Mouse (Mus musculus) limb, embryonic 10.5 days (tissue): ENCODE measurements at regions not wholly inside any gene's neighbourhood (a gene's known extent, or its start where the extent isn't known, plus 50 kb on each side); places are given as distances from the start of the nearest gene placed in this dataset.

Experiments
- DNase-seq: peaks from one replicate; pipeline ENCODE4 v3.0.0-alpha.2; 2017; ENCODE audit warnings: low spot score
- H3K27ac ChIP-seq: fragments of 300-500 bp; sonication (generic); 2 replicates; pipeline ENCODE4 v1.5.1; 2016; ENCODE audit warnings: mild to moderate bottlenecking
- H3K27me3 ChIP-seq: fragments of 300-500 bp; sonication (generic); 2 replicates; pipeline ENCODE4 v1.6.1; 2016; ENCODE audit warnings: low read depth, mild to moderate bottlenecking; ENCODE audit not compliant: poor library complexity, severe bottlenecking
- H3K36me3 ChIP-seq: fragments of 300-500 bp; sonication (generic); 2 replicates; pipeline ENCODE4 v1.6.1; 2016; ENCODE audit warnings: mild to moderate bottlenecking, moderate library complexity
- H3K4me1 ChIP-seq: fragments of 300-500 bp; sonication (generic); 2 replicates; pipeline ENCODE4 v1.6.1; 2016
- H3K4me3 ChIP-seq: fragments of 300-500 bp; sonication (generic); 2 replicates; pipeline ENCODE4 v1.5.1; 2016; ENCODE audit warnings: mild to moderate bottlenecking, moderate library complexity
- H3K9me3 ChIP-seq: fragments of 300-500 bp; sonication (generic); replicated peaks from 2 replicates; pipeline ENCODE4 v1.6.1; 2016; ENCODE audit warnings: mild to moderate bottlenecking
- WGBS: fragments of 180-500 bp; shearing (Covaris S2); methylation state at CpG from one replicate; pipeline ENCODE4 v1.1.7; 2016; 5-methylcytosine and 5-hydroxymethylcytosine counted together

DNA sequence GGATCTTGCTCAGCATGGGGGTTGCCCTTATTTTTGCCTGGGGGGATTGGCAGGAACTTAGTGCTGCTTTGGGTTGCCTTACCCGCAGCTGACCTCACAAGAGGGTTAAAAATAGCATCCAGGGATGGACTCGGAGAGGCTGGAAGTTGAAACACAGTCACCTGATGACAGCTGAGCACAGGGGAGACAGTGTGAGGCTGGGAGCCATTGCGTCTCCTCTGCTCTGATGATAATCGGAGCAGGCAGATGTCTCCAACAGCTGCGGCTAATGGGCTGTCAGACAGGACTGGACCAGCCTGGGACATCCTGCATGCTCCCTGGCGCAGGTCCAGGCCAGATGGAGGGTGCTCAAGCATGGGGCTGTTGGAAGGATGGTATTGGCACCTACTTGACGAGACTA is 165.1 kb downstream of the 9530068E07Rik start:
- H3K4me1 ChIP-seq: peaks cover 17% of the 10 kb centered on the region
- no peak for DNase-seq
- no peak overlapping the region for H3K4me3 ChIP-seq
- H3K27ac ChIP-seq: no peak overlapping the region
- H3K27me3 ChIP-seq: no peaks in the 10 kb centered on the region
- no peaks in the 10 kb centered on the region for H3K36me3 ChIP-seq
- H3K9me3 ChIP-seq: no peaks in the 10 kb centered on the region
- WGBS: 64% methylated on average over 7 of the region's 7 CpGs

DNA sequence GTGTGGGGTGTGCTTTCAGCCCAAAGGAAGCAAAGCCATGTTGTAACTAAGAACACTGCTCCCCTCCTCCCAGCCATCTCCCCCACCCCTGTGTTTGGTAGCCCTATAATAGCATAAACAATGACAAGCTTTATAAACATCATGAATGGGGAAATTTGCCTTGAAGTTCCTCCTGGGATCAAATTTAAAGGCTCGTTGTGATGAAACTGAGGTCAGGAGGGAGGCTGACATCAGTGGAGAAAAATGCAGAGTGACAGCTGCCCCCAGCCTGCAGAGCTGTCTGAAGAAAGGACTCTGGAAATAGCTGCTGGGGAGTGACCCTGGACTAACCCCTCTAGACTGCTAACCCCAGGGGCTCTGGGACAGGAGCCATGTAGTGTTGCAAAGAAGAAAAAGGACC is 169.2 kb downstream of the 9530068E07Rik start:
- no peak for DNase-seq
- Histone ChIP-seq H3K4me1 (peaks cover 47% of the 10 kb centered on the region), H3K27ac (no peak overlapping the region), H3K4me3 (no peak overlapping the region), H3K36me3 (no peaks in the 10 kb centered on the region), H3K27me3 (no peaks in the 10 kb centered on the region), H3K9me3 (no peaks in the 10 kb centered on the region)
- 2% methylated on average over 1 of the region's 1 CpGs for WGBS

DNA sequence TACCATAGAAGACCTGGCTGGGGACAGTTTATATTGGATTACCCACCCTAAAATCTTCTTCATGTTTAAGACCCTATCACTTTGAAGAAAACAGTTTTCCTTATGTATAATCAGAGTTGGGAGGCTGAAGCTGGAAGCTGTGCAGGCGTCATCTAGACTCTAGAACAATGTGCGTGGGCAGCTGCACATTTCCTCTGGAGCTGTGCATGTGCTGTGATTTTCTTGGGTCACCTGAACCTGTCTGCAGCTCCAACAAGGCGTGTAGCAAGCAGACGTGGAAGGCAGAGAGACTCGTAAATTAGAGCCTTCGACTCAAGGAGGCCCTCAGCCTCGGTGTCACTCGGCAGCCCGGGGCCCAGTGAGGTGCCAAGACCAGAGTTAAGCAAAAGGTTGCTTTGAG is 169.8 kb downstream of the 9530068E07Rik start:
- 53% methylated on average over 9 of the region's 9 CpGs for WGBS
- Histone ChIP-seq H3K4me3 (no peak overlapping the region), H3K4me1 (peaks cover 52% of the 10 kb centered on the region), H3K9me3 (no peaks in the 10 kb centered on the region), H3K36me3 (no peaks in the 10 kb centered on the region), H3K27ac (no peak overlapping the region), H3K27me3 (no peaks in the 10 kb centered on the region)
- DNase-seq: no peak

DNA sequence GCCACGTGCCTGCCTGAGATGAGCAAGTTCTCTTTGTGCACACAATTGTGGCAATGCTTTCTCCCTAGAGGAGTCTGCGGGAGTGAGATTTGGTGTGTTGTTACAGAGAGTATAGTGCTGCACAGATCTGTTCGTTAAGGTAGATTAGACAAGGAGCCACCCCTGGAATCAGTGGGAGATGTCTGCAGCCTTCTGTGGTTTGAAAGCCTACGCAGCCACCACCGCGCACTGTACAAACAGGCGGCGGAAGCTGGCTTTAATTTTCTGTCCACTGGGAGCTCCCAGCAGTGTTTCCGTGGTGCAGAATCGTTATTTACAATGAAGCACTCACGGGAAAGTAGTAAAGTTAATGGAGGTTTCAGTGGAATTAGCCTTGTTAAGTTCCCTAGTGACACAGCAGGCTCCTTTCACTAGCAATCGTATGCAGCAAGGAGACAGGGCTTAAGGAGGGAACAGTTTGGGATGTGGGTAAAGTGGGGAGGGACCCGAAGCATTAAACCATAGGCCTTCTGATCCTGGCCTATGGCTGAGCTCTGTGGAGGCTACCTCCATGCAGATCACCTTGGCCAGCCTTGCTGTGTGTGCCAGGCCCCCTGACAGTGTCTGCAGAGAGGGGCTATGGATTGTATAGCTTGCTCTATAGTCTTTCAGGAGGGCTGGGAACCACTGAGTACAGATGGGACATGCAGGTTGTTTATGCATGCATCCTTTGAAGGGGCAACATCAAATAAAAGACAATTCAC is 171.9 kb downstream of the 9530068E07Rik start:
- Histone ChIP-seq H3K4me1 (peaks cover 58% of the 10 kb centered on the region), H3K36me3 (no peaks in the 10 kb centered on the region), H3K9me3 (no peaks in the 10 kb centered on the region), H3K27ac (peak overlapping the region; percentile 32; the same call in 1 of the 2 replicates), H3K27me3 (no peaks in the 10 kb centered on the region), H3K4me3 (no peak overlapping the region)
- WGBS: 63% methylated on average over 13 of the region's 13 CpGs
- DNase-seq: peak; percentile 37

DNA sequence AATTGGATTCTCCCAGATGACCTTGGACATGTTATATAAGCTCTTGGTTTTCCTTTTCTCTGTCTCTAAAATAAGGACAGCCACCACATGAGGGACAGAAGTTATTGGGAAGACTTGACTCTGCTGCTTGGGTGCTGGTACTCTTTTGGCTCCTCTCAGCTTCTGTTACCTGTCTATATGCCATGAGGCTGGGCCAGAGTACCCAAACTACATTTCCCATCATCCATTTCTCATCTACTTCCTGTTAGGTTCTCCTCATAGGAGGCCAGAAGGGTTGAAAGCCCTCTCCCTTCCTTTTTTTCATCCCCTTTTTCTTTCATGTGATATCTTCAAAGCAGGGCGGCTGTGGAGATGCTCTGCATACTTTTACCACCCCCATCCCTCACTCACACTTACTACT is 172.6 kb downstream of the 9530068E07Rik start:
- no peak overlapping the region for H3K4me3 ChIP-seq

DNA sequence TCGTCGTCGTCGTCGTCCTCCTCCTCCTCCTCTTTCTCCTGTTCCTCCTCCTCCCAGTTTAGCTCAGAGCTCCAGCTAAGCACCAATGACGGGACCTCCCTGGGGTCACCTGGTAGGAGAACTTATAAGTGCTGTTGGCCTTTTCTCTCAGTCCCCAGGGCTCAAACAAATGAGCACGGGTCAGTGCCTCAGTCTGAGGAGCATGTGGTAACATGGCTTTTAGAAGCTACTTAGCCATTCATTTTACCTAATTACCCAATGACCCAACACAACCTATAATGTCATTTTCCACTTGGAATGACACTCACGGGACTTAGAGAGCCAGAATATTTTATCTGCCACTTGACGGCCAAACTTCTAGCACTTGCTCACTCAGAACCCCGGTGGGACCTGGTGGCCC is 173.5 kb downstream of the 9530068E07Rik start:
- 87% methylated on average over 10 of the region's 10 CpGs for WGBS
- Histone ChIP-seq H3K4me1 (peaks cover 58% of the 10 kb centered on the region), H3K36me3 (no peaks in the 10 kb centered on the region), H3K4me3 (no peak overlapping the region), H3K27me3 (no peaks in the 10 kb centered on the region), H3K27ac (no peak overlapping the region), H3K9me3 (no peaks in the 10 kb centered on the region)
- no peak for DNase-seq

More for the DNA sequence above, 172.6 kb downstream of the 9530068E07Rik start:
- Histone ChIP-seq H3K27me3 (no peaks in the 10 kb centered on the region), H3K27ac (peak overlapping the region; percentile 4; the same call in 1 of the 2 replicates), H3K36me3 (no peaks in the 10 kb centered on the region), H3K4me1 (peaks cover 58% of the 10 kb centered on the region), H3K9me3 (no peaks in the 10 kb centered on the region)
- DNase-seq: no peak
- WGBS: 50% methylated on average over 1 of the region's 1 CpGs

DNA sequence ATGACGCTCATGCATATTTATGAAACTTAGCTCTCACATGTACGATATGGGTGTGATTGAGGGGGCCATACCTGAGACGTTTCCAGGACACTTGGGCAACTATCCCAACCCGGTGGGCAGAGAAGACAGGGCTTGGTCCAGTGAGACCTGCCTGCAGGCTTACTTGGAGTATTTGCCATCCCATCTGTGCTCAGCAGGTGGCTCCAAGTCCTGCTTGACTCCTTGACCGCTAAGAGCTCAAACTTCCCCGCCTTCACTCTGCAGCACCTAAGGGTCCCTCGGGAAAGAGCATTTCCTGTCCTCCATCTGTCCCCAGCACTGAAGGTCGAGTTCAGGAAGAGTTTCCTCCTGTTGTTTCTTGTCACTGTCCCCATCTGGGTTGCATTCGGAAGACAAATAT is 182.2 kb downstream of the 9530068E07Rik start:
- H3K27me3 ChIP-seq: 0 out of 2 replicates have a peak, but pooled peaks cover 4% of the 10 kb centered on the region
- no peaks in the 10 kb centered on the region for H3K36me3 ChIP-seq
- no peak overlapping the region for H3K27ac ChIP-seq
- WGBS: 52% methylated on average over 9 of the region's 9 CpGs
- no peak for DNase-seq
- H3K9me3 ChIP-seq: no peaks in the 10 kb centered on the region
- H3K4me1 ChIP-seq: peaks cover 9% of the 10 kb centered on the region; the same call in 1 of the 2 replicates
- no peak overlapping the region for H3K4me3 ChIP-seq

DNA sequence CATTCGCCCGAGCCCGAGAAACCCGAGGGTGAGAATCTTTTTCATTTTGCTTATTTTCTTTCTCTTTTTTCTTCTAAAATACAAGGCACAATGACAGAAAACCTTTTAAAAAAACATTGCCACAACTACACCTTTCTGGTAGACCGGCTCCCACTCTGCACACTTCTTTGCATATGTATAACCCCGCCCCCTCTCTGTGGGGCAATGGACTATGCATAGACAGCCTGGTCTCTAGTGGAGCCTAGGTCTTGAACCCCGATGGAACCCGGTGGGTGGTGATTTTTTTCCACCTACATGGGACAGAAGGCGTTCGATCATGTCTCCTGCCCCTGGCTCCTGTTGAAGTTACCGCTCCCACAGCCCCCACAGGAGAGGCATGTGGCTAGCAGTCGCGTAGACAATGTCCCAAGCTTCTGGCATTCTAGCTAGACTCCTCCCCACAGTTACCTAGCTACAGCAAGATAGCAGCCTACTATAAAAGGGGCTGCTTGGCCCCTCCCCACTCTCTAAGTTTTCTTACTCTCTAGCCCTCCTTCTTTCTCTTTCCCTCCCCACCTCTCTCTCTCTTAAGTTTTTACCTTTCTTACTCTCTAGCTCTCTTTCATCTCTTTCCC is 183.6 kb downstream of the 9530068E07Rik start:
- DNase-seq: no peak
- Histone ChIP-seq H3K4me3 (no peak overlapping the region), H3K27me3 (0 out of 2 replicates have a peak, but pooled peaks cover 4% of the 10 kb centered on the region), H3K27ac (no peak overlapping the region), H3K36me3 (no peaks in the 10 kb centered on the region), H3K9me3 (no peaks in the 10 kb centered on the region), H3K4me1 (peaks cover 9% of the 10 kb centered on the region; the same call in 1 of the 2 replicates)
- WGBS: 83% methylated on average over 13 of the region's 13 CpGs

DNA sequence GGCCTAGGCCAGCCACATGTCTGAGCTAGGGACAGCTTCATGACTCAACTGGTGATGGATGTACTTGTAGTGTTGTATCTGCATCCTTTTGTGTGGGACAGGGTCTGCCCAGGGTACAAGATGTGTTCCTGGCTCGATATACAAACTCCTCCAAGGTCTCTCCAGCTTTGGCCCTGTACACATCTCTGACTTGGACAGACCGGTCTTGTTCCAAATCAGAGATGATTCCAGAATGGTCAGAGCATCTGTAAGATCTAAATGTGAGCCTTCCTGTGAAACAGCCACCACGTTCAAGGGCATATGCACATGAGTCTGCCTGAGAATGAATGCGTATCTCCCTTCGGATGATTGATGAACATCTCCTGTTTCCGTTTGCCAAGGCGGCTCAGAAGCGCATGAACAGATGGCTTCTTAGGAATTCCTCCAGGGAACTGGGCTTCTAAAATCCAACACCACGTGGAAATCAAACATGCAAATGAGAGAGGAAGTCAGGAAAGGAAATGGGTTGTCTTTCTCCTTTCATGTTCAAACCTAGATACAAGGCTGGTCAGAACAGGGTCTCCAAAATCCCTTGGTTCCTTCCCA is 172.7 kb upstream of the Fstl4 start:
- Histone ChIP-seq H3K4me1 (peaks cover 14% of the 10 kb centered on the region), H3K27ac (no peak overlapping the region), H3K27me3 (peaks cover 26% of the 10 kb centered on the region; the same call in 1 of the 2 replicates), H3K9me3 (no peaks in the 10 kb centered on the region), H3K4me3 (no peak overlapping the region), H3K36me3 (no peaks in the 10 kb centered on the region)
- WGBS: 80% methylated on average over 9 of the region's 9 CpGs
- no peak for DNase-seq

DNA sequence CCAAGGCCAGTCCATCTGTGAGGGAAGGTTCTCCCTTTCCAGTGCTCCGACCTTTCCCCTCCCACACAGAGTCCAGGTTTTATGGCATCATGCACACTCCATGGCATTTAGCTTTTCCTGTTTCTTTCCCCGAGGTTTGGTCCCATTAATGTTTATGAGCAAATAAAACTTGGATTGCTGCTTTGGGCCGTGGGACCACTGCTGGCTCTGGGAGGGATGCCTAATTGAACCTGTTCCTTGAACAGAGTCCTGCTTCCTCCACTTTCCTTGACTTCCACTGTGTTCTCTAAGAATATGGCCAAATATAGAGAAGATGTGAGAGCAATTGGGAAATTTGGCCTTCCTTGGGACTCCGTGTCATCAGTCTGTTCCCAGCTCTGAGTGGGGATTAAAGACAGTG is 170.3 kb upstream of the Fstl4 start:
- H3K36me3 ChIP-seq: no peaks in the 10 kb centered on the region
- peaks cover 4% of the 10 kb centered on the region; the same call in 1 of the 2 replicates for H3K4me1 ChIP-seq
- H3K27me3 ChIP-seq: peaks cover 7% of the 10 kb centered on the region; the same call in 1 of the 2 replicates
- no peaks in the 10 kb centered on the region for H3K9me3 ChIP-seq
- DNase-seq: no peak
- H3K4me3 ChIP-seq: no peak overlapping the region
- WGBS: 56% methylated on average over 4 of the region's 4 CpGs
- H3K27ac ChIP-seq: no peak overlapping the region

DNA sequence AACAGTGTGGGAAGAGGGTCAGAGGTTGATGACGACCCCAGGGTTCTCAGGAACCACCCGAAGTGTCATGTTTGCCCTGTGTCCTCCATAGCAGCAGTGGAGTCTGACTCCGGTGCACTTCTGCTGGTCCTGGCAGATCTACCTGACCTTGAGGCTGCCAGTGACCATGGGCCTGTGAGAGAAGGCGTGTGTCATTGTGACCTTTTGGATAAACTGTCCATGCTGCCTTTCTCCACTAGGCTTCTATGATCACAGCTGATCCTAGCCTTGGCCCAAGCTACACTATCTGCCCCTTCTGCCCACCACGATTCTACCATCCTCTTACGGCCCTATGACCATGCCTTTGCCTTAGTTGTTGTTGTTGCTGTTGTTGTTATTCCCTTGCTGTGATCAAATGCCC is 163.2 kb upstream of the Fstl4 start:
- Histone ChIP-seq H3K27ac (no peak overlapping the region), H3K27me3 (no peaks in the 10 kb centered on the region), H3K9me3 (no peaks in the 10 kb centered on the region), H3K4me1 (no peaks in the 10 kb centered on the region), H3K4me3 (no peak overlapping the region), H3K36me3 (no peaks in the 10 kb centered on the region)
- DNase-seq: no peak
- 90% methylated on average over 6 of the region's 6 CpGs for WGBS

DNA sequence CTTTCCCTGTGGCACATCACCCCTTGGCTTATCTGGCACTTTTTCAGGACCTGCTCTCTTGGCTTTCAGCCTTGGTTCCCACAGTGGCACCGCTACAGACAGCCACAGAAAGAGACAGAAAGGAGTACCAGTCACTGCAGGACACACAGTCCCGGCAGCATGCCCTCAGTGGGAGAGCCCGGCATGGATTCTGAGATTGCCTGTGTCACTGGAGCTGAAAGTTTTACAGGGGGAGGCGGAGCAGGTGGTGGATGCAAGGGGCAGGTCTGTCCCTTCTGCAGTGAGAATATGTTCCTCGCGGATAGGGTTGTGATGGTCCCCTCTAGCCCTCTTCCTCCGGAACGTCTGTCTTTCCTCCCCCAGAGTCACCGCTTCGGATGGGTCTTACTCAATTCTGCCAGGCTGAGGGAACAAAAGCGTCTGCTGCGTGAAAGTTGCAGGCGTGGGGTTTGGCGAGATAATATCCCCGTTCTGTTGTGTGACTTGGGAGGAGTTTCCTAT is 162.3 kb upstream of the Fstl4 start:
- H3K4me1 ChIP-seq: no peaks in the 10 kb centered on the region
- H3K4me3 ChIP-seq: no peak overlapping the region
- 80% methylated on average over 15 of the region's 15 CpGs for WGBS
- no peaks in the 10 kb centered on the region for H3K27me3 ChIP-seq
- no peaks in the 10 kb centered on the region for H3K36me3 ChIP-seq
- no peak for DNase-seq
- H3K9me3 ChIP-seq: no peaks in the 10 kb centered on the region
- H3K27ac ChIP-seq: no peak overlapping the region; the same call in 1 of the 2 replicates

DNA sequence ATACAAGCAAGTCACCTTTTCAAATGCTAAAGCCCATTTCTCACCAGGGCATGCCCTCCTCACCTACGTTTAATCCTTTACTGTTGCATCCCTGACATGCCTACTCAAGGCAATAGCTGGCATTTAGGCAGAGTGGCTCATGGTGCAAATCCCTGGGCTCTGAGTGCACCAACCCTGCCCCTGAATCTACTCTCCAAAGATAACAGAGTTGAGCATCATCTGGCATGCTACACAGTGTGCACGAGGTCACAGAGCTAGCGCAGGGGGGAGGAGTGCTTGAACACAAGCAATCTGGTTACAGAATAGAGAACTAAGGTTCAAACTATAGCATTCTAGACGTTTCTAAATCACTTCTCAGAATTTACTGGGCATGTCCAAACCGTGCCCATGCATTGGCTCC is 161.6 kb upstream of the Fstl4 start:
- H3K27ac ChIP-seq: no peak overlapping the region
- H3K36me3 ChIP-seq: no peaks in the 10 kb centered on the region
- no peaks in the 10 kb centered on the region for H3K27me3 ChIP-seq
- no peak overlapping the region for H3K4me3 ChIP-seq
- 86% methylated on average over 5 of the region's 5 CpGs for WGBS
- no peak for DNase-seq
- H3K4me1 ChIP-seq: no peaks in the 10 kb centered on the region
- no peaks in the 10 kb centered on the region for H3K9me3 ChIP-seq
